Mouse (Mus musculus) c-Kit-positive CD71-positive TER-119-positive erythroid progenitor cells, embryonic 14.5 days (primary cell): Measurements from ENCODE around the gene Prss23.
A peak's percentile ranks its signal among the peaks of the same experiment; 100 is the strongest.

Source experiments
- DNase-seq: peaks from one replicate; pipeline ENCODE4 v3.0.0-alpha.2; 2013; ENCODE audit warnings: low spot score

The Prss23 gene

GRCm38 (mm10) chr7:89508672-89509071 lies 18.3 kb downstream of the Prss23 start:
- DNase-seq, result no peak

- DNase-seq, result peak; percentile 11
Measured at GRCm38 (mm10) chr7:89499516-89500307, 27.3 kb downstream of the Prss23 start.

GRCm38 (mm10) chr7:89483769-89484568 lies 43.0 kb downstream of the Prss23 start:
- no peak for DNase-seq

- DNase-seq, result no peak
Measured at GRCm38 (mm10) chr7:89481723-89482122, 45.3 kb downstream of the Prss23 start.

GRCm38 (mm10) chr7:89478490-89478889 lies 48.5 kb downstream of the Prss23 start:
- DNase-seq, result no peak

- peak; percentile 29 for DNase-seq
Measured at GRCm38 (mm10) chr7:89477294-89477999, 49.5 kb downstream of the Prss23 start.

GRCm38 (mm10) chr7:89473442-89473841 lies 53.5 kb downstream of the Prss23 start:
- DNase-seq, result no peak

GRCm38 (mm10) chr7:89463775-89464592 lies 63.0 kb downstream of the Prss23 start:
- no peak for DNase-seq

- no peak for DNase-seq
Measured at GRCm38 (mm10) chr7:89463246-89463645, 63.7 kb downstream of the Prss23 start.

GRCm38 (mm10) chr7:89462646-89463207 lies 64.3 kb downstream of the Prss23 start:
- no peak for DNase-seq

GRCm38 (mm10) chr7:89461351-89461750 lies 65.6 kb downstream of the Prss23 start:
- no peak for DNase-seq

- no peak for DNase-seq
Measured at GRCm38 (mm10) chr7:89460911-89461310, 66.1 kb downstream of the Prss23 start.

- DNase-seq, result no peak
Measured at GRCm38 (mm10) chr7:89459691-89460090, 67.3 kb downstream of the Prss23 start.
